Mouse (Mus musculus): ENCODE measurements around the gene Zfp574.
A peak's percentile ranks its signal among the peaks of the same experiment; 100 is the strongest.
"Not testable (repeated sequence)": the region's sequence is repeated elsewhere in the genome, so short reads cannot be mapped to it uniquely, and the experiment has no call there.

Gene Zfp574

DNA sequence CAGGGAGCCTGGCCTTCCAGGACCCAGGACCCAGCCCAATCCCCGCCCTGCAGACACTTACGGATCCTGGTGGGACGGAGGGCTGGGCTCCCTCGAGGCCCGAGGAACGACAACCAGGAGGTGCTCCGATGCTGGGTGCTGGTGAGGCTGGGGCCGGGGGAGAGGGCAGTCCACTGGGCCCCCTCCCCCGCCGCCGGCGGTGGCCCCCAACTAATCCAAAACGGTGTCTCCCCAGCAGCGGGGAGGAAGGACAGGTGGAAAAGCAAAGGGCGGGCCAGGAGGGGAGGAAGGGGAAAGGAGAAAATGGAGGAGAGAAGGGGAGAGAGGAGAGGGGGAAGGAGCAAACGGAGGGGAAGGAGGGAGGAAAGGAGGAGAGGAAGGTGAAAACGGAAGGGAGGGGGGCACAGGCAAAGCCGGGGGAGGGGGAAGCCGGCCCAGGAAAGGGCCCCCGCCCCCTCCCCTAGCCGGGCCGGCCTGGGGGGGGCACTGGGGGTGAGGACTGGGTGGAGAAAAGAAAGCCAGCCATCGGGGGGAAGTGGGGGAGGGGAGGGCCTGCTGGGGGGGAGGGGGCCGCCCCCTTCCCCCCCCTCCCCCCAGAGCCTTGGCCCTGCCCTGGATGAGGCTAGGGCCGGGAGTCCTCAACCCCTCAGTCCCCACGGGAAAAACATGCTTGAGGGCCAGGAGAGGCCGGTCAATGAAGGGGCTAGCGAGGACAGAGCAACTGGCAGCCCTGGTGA lies at the start of gene Zfp574, which contains the start of gene Grik5:
TSS of gene Zfp574 (plus strand) at position 589 of the 737 bp plus-strand sequence.
TSS of gene Grik5 (minus strand) at position 368 of the 737 bp plus-strand sequence.
- no peak for DNase-seq (ENCODE audit: low spot score)

DNA sequence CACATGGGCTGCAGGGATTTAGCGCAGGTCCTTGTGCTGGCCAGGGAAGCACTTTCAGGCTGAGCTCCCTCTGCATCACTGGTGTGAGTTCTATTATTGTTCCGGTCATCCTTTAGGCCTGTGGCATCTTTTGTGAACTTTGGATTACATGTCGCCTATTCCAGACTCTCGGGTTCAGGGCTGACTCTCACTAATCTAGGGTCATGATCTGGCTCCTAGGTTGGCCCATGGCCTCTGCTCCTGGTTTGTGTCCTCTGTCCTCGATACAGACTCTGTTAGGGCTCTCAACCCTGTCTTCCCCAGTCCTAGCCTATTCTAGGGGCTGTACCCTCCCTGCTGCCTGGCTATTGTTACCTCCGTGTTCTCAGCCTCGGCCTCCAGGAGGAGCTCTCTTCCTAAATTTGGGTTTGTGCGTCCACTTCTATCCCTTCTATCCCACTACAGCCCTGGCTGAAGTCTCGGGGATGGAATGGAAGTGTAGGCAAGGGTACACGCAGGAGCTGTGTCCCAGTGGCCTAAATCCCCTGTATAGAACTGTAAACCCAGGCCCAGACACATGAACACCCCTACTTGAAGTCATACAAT lies 46.4 kb upstream of the Zfp574 start:
- peak; percentile 56 for DNase-seq (ENCODE audit: low spot score)

DNA sequence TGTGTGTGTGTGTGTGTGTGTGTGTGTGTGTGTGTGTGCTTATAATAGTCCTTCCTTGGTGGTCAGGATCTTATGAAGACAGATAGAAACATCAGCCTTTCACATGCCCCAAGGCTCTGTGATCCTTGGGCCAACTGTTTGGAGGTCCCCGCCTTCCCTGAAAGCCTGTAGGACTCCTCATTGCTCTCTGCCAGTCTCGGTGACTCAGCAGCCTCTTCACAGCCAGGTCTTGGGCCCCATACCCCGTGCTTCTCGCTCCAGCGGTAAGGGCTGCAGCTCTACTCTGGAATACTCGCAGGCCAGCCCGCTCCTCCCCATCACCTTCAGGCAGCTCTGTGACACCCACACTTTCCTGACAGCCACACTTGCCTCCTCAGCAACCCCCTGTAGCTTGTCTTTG lies 45.9 kb upstream of the Zfp574 start:
- peak; percentile 58 for DNase-seq (ENCODE audit: low spot score)

- peak; percentile 76 for DNase-seq (ENCODE audit: low spot score)
Measured at GRCm38 (mm10) chr7:25030032-25030753, 42.2 kb upstream of the Zfp574 start.

DNA sequence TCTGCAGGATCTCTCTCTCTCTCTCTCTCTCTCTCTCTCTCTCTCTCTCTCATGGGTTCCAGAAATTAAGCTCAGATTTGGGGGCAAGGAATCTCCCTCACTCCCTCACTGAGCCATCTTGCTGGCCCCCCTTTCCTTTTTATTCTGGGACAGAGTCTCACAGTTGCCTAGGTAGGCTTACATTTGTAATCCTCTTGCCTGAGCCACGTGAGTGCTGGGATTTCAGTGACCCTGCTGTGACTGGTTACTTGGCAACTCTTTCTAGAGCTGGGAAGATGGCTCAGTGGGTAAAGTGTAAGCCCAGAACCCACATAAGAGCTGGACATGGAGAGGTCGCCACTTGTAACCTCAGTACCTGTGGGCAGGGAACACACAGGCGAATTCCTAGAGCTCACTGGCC lies 40.8 kb upstream of the Zfp574 start:
- DNase-seq (ENCODE audit: low spot score): no peak

DNA sequence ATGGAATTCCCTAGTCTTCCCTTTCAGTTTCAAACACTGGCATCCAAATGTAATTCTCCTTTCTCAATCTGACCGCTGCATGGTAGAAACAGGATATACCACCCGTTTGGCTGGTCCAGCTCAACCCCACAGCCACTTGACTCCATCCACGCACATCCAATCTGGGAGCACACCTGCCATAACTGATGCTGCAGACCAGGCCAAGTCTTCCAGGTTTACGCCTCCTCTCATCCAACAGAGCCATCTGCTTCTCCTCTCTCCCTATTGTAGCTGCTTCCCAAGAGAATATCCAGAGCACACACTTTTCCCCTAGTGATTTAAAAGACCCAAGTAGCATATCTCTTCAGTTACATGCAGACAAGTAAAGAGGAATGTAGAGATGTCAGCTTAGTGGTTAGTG lies 37.6 kb upstream of the Zfp574 start:
- DNase-seq (ENCODE audit: low spot score): no peak

DNA sequence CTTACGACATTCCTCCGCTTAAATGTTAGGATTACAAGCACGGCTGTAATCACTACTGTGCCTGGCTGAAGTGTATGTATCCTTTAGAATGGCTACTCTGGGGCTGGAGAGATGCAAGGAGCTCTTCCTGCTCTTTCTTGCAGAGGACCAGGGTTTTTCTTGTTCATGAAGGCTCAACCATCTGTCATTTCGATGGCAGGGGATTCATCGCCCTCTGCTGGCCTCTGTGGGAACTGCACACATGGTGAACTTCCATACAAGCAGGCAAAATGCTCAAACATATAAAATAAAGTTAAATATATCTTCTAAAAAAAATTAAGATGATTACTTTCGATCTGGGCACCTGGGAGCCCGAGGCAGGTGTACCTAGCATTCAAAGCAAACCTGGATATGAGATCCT lies 36.5 kb upstream of the Zfp574 start:
- DNase-seq (ENCODE audit: low spot score): peak; percentile 56

DNA sequence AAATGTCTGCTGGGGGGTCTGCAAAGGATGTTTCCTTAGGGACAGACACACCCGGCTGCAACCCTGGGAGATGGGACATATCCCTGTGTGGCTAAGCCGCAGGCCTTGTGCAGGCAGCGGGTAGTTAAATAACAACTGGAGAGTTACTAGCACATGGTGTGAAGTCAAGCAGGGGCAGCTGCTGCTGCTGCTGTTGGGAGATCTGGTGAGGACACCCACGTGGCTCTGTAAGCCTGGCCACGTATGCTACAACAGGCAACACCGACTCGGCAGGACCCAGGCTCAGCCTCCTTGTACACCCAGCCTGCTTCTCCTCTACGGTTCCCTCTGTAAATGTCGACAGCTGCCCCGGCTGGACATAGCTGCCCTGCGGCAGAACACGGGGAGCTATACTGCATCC lies 30.4 kb upstream of the Zfp574 start:
- DNase-seq (ENCODE audit: low spot score): no peak

- not testable (repeated sequence) for DNase-seq (ENCODE audit: low spot score)
Measured at GRCm38 (mm10) chr7:25044599-25044998, 27.8 kb upstream of the Zfp574 start.

GRCm38 (mm10) chr7:25047363-25047762 lies 25.0 kb upstream of the Zfp574 start:
- peak; percentile 64 for DNase-seq (ENCODE audit: low spot score)

DNA sequence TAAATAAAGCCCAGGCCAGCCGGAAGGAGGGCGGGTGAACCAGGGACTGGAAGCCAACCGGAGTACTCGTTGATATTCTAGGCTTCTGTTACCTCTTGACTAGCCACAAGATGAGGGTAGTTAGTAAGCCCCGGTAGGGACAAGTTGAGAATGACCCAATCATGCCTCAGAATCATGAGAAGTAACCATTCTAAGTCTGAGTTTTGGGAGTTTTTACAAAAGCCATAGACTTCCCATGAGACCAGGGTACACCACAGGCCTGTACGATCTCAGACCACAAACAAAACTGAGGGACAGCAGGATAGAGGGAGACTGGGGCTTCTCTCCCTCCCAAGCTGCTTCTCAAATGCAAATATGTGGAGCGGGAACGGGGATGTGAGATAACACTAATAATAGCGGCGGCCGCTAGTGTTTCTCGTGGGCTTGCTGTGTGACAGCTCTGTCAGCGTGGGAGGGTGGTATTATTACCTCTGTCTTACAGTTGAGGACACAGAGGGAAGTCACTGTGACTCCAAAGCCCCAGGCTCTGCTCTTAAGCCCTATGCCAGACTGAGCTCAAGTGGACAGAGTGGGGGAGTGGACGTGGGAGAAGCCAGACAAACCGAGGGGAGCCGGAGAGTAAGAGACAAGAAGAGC lies 23.0 kb upstream of the Zfp574 start:
- no peak for DNase-seq (ENCODE audit: low spot score)

DNA sequence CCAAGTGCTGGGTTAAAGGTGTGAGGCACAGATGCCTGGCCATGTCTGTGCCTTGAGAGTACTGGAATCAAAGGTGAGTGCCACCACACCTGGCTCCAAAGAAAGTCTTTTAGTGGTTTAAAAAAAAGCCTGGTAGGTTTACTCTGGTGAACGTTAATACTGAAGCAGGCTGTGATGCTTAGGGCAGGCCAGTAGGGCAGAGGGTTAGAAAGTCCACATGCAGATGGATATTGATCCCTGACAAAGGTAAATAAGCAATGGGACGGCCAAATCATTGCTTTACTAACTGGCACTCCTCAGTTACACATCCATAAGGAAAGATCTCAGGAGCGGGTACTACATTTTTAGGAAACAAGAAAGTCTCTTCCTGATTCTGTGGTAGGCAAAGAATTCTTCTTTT lies 19.8 kb upstream of the Zfp574 start:
- no peak for DNase-seq (ENCODE audit: low spot score)

GRCm38 (mm10) chr7:25056951-25057350 lies 15.4 kb upstream of the Zfp574 start:
- peak; percentile 71 for DNase-seq (ENCODE audit: low spot score)

DNA sequence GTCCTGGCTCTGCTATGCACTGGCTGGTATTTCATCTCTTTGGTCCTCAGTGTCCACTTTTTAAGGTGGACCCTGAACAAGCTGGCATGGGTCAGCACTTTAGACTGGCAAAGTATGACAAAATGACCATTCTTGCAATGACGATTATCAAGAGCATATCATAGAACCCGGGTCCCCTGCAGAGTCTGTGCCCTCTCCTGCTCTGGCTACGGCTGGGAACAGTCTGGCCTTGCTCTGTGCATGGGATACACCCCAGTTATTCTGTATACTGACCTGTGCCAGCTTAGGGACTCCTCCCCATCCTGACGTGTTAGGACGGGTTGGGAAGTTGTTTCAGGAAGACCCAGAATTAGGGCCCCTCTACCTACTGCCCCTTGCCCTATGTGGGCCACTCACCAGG lies 14.5 kb upstream of the Zfp574 start:
- no peak for DNase-seq (ENCODE audit: low spot score)

GRCm38 (mm10) chr7:25058394-25058793 lies 14.0 kb upstream of the Zfp574 start:
- DNase-seq (ENCODE audit: low spot score): peak; percentile 26

DNA sequence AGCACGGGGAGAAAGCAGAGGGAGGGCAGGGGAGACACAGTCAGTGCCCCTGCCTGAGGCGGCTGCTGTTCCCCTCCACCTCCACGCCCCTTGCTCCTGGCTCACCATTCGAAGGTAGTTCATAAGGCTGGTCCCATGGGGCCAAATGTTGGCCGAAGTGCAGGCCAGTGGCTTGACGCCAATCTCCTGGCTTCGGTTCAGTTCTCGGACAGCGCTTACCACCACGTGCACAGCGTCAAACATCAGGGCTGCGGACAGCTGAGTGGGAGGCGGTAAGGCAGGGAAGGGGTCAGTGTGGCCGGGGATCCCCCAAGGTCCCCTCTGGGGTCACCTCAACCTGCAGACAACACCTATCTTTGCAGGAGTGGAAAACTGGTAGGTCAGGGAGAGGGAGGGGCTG lies 13.5 kb upstream of the Zfp574 start:
- DNase-seq (ENCODE audit: low spot score): peak; percentile 87

- no peak for DNase-seq (ENCODE audit: low spot score)
Measured at GRCm38 (mm10) chr7:25063346-25063745, 9.0 kb upstream of the Zfp574 start.

DNA sequence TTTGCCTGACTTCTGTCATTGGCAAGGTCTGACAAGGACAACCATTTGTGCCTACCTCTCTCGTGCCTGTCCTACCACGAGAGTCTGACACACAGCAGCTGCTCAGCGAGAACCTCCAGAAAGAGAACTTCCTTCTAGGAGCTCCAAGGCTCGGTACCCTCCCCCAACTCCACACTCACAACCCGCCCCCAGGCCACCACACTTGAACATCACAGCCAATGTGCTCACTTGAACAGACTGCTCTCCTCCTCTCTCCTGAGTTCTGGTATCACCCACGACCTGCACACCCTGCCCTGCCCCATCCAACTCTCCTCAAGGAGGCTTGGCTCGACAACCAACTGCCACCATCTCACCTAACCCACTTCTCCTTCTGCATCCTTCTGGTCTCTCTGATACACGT lies 8.5 kb upstream of the Zfp574 start:
- DNase-seq (ENCODE audit: low spot score): no peak

- DNase-seq (ENCODE audit: low spot score): no peak
Measured at GRCm38 (mm10) chr7:25067338-25067737, 5.0 kb upstream of the Zfp574 start.

DNA sequence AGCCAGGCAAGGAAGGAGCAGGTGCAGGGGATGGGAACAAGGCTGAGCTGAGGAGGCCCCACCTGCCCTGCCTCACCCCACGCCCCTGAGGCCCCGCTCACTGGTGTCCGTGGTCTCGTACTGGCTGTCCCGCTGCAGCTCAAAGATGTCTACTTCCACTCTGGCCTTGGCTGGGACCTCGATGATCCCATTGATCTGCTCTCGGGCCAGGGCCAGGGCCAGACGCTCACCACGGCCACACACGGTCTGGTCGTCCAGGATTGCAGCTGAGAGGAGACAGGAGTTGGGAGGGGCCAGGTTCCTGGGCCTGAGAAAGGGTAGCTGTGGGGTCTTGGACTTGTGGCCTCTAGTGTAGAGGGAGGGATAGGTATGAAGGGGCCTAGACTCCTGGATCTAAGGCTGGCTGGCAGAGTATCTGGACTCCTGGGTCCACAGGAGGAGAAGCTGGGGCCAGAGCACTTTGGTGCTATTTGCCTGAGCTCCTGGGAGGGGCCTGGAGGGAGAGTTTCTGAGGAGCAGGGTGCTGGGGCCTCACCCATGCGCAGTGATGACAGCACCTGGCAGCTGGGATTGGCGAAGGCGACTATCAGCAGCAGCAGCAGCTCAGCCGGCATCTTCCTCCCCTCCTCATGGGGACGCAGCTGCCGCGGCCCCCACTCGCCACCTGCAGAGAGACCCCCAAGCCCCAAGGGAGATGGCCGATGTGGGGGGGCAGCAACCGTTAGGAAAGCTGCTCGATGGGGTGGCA lies 4.3 kb upstream of the Zfp574 start:
- DNase-seq (ENCODE audit: low spot score): no peak

GRCm38 (mm10) chr7:25068724-25069123 lies 3.6 kb upstream of the Zfp574 start:
- peak; percentile 55 for DNase-seq (ENCODE audit: low spot score)

Data from MN1 (cell line).